Mouse (Mus musculus) embryonic fibroblast, embryonic 13.5 days (primary cell): ENCODE results near the gene St3gal3. TPM values are rescaled to one million over a fixed set of nuclear protein-coding genes. Genes with fewer than 3 reads are reported as not detected.

Experiments
- H3K27ac ChIP-seq: 2 replicates; pipeline ENCODE4 v1.5.1; 2012; ENCODE audit warnings: low read length, control low read depth, inconsistent platforms; ENCODE audit not compliant: insufficient read depth
- H3K4me1 ChIP-seq: 2 replicates; pipeline ENCODE4 v1.6.1; 2011; ENCODE audit warnings: low read length; ENCODE audit not compliant: control insufficient read depth, insufficient read depth
- H3K4me3 ChIP-seq: 2 replicates; pipeline ENCODE4 v1.5.1; 2011; ENCODE audit warnings: mild to moderate bottlenecking, control low read depth, low read length; ENCODE audit not compliant: insufficient read depth
- CTCF ChIP-seq: IDR thresholded peaks from 2 replicates; pipeline ENCODE4 v1.5.1; 2011; ENCODE audit warnings: mild to moderate bottlenecking, control low read depth, low read length, moderate library complexity, borderline replicate concordance; ENCODE audit not compliant: insufficient read depth
- POLR2A ChIP-seq: IDR thresholded peaks from 2 replicates; pipeline ENCODE4 v1.6.1; 2011; ENCODE audit warnings: low read depth, mild to moderate bottlenecking, control low read depth, low read length, moderate library complexity
- polyA plus RNA-seq: library from polyadenylated mRNA; stranded (reverse); fragments of >200 nt; gene quantifications from 2 replicates; pipeline ENCODE4 v1.2.4, GENCODE M21; 2011; ENCODE audit warnings: low read depth; ENCODE audit not compliant: missing spikeins, insufficient read length

The St3gal3 gene
- polyA plus RNA-seq, 1 experiment, result 21.5 TPM

- H3K27ac ChIP-seq, result no peak overlapping the region
- no peak overlapping the region for H3K4me3 ChIP-seq
- H3K4me1 ChIP-seq, result peaks cover 23% of the 10 kb centered on the region
- no peak for TF ChIP-seq POLR2A
These were observed 138.0 kb downstream of the St3gal3 start for GRCm38 (mm10) chr4:117996701-117997100.

- H3K4me3 ChIP-seq, result no peak overlapping the region
- peaks cover 23% of the 10 kb centered on the region for H3K4me1 ChIP-seq
- TF ChIP-seq POLR2A, result no peak
- TF ChIP-seq CTCF, result no peak
- H3K27ac ChIP-seq, result no peak overlapping the region
These were observed 139.3 kb downstream of the St3gal3 start for GRCm38 (mm10) chr4:117995461-117995860.

DNA sequence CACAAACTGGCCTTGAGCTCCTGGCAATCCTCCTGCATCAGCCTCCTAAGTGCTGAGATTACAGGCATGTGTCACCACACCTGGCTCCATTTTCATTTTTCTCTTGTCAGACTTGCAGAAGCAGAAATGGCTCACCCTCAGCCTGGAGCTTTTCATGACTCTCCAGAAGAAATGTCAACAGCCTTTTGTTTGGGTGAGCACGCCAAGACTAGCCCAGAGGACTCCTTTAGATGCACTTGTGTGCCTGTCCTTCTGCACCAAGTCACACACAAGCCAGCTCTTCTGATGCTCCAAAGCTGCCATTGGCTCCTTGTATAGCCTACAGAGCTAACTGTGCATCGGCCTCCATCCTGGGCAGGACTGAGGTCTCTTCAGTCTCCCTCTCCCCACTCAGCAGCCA, 141.3 kb downstream of the St3gal3 start:
- TF ChIP-seq CTCF, result no peak
- no peak for TF ChIP-seq POLR2A
- no peak overlapping the region for H3K4me3 ChIP-seq
- peaks cover 12% of the 10 kb centered on the region for H3K4me1 ChIP-seq
- no peak overlapping the region for H3K27ac ChIP-seq

DNA sequence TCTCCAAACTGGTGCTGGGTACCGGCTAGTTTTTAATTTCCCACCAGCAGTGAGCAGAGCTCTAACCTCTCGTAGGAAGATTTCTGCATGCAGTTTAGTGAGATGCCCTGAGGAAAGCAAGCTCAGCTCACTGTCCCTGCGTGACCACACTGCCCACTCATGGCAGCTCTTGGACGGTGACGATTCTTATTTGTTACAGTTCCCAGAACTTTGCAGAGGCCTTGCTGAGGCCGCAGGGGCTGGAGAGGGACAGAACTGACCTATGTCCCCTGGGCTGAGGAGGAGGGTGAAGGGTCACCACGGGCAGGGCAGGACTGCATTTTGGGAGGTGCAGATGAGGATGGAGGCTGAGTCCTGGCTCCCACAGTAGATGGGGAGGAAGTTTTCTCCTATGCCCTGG, 141.8 kb downstream of the St3gal3 start:
- Histone ChIP-seq H3K27ac (no peak overlapping the region), H3K4me1 (peaks cover 7% of the 10 kb centered on the region), H3K4me3 (no peak overlapping the region)
- TF ChIP-seq POLR2A (no peak), CTCF (no peak)

- TF ChIP-seq CTCF, result no peak
These were observed 142.7 kb downstream of the St3gal3 start for GRCm38 (mm10) chr4:117992036-117992435.

GRCm38 (mm10) chr4:117991055-117991627, 143.6 kb downstream of the St3gal3 start:
- TF ChIP-seq POLR2A, result no peak

More at GRCm38 (mm10) chr4:117992036-117992435, 142.7 kb downstream of the St3gal3 start:
- Histone ChIP-seq H3K4me1 (0 out of 2 replicates have a peak, but pooled peaks cover 2% of the 10 kb centered on the region), H3K27ac (no peak overlapping the region), H3K4me3 (no peak overlapping the region)

GRCm38 (mm10) chr4:117990571-117990970, 144.1 kb downstream of the St3gal3 start:
- H3K4me1 ChIP-seq, result no peaks in the 10 kb centered on the region
- H3K4me3 ChIP-seq, result no peak overlapping the region
- TF ChIP-seq POLR2A, result no peak
- no peak for TF ChIP-seq CTCF
- no peak overlapping the region for H3K27ac ChIP-seq

More at GRCm38 (mm10) chr4:117991055-117991627, 143.6 kb downstream of the St3gal3 start:
- Histone ChIP-seq H3K4me3 (no peak overlapping the region), H3K27ac (no peak overlapping the region), H3K4me1 (no peaks in the 10 kb centered on the region)

DNA sequence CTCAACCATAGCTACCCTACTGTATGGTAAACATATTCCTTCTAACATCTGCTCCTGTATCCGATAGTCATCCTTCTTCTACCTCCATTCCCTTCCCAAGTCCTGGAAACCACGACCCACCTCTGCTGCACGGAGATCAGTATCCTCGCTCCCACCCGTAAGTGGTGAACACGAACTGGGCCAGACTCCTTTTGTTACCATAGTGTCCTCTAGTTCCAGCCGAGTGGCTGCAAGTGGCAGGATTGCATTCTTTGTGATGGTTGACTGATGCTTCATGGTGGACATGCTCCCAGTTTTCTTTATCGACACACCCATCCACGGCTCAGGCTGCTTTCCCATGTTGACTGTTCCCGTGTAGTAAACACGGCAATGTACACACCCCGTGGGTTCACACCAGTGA, 144.9 kb downstream of the St3gal3 start:
- TF ChIP-seq CTCF, result no peak
- no peak for TF ChIP-seq POLR2A
- H3K27ac ChIP-seq, result no peak overlapping the region
- no peaks in the 10 kb centered on the region for H3K4me1 ChIP-seq
- no peak overlapping the region for H3K4me3 ChIP-seq

DNA sequence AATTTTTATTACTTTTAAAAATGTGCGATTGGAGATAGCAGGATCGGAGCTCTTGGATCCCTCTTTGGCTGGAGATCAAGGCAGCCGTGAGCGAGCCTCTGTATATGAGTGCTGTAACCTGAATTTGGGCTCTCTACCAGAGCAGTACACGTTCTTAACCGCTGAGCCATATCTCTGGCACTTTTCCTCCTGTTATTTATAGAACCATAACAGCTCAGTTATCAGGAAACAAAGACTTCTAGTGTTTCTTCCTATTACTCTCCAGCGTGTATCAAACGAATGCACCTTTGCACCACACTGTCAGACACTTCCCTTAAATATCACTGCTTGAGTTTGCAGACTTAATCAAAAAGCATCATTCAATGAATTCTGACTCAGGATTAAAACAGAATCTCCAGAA, 147.9 kb downstream of the St3gal3 start:
- TF ChIP-seq POLR2A, result no peak
- no peak for TF ChIP-seq CTCF
- no peak overlapping the region for H3K27ac ChIP-seq
- no peaks in the 10 kb centered on the region for H3K4me1 ChIP-seq
- no peak overlapping the region for H3K4me3 ChIP-seq

DNA sequence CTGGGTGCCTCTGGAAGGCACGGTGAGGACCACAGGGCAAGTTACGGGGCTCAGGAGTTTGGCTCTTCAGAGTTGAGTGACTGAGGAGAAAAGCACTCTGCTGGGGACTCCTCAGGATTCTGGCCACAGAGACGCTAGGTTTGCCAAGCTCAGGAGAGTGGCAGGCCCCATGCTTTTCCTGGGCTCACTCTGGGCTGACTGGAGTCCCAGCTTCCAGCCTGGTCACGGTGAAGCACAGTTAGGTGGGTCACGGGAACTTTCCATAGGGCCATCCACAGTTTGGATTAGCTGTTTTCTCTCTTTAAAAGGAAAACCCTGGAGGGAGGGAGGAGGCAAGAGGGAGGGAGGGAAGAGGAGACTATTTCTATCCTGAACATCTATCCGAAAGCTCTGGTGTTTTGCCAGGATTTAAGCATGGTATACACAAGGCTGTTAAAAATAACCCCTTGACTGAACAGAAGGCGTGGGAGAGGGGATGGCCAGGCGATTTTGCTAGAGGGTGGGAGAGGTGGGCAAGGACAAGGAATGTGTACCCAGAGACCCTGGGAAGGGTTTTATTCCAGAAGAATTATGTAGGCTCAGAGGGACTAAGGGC, 149.6 kb downstream of the St3gal3 start:
- no peaks in the 10 kb centered on the region for H3K4me1 ChIP-seq
- H3K27ac ChIP-seq, result no peak overlapping the region
- TF ChIP-seq CTCF (no peak), POLR2A (no peak)
- H3K4me3 ChIP-seq, result no peak overlapping the region

GRCm38 (mm10) chr4:117984206-117984605, 150.5 kb downstream of the St3gal3 start:
- no peak for TF ChIP-seq POLR2A
- no peak for TF ChIP-seq CTCF
- no peak overlapping the region for H3K4me3 ChIP-seq
- no peak overlapping the region for H3K27ac ChIP-seq
- no peaks in the 10 kb centered on the region for H3K4me1 ChIP-seq
